Mouse (Mus musculus) adrenal gland, adult 18-20 months (tissue): ENCODE results near the gene 5730455P16Rik. TPM values are rescaled to one million over a fixed set of nuclear protein-coding genes. Genes with fewer than 3 reads are reported as not detected.

Experiments
- total RNA-seq, 2 experiments: library from RNA; stranded (reverse); gene quantifications; 1 replicate in 1 of 2; 2 replicates in 1 of 2; pipeline ENCODE4 v1.2.3; 2021

Gene 5730455P16Rik
- total RNA-seq, 2 experiments from 2014 or later: 13.6 to 15.9 TPM

Other genes with a start within 250 kb of the 5730455P16Rik start
- gene Tefm, start 235.9 kb downstream of the 5730455P16Rik start, total RNA-seq: 10 to 100 TPM; 13.6 to 15.5 TPM
- 10 to 100 TPM in 1 of 2 experiments, 1 to 10 TPM in 1; 9.6 to 11.1 TPM for gene Adap2, start 223.9 kb downstream of the 5730455P16Rik start, total RNA-seq
- gene Rnf135, start 194.2 kb downstream of the 5730455P16Rik start, total RNA-seq: 1 to 10 TPM; 5.9 to 9.1 TPM
- gene Rhot1, start 169.0 kb downstream of the 5730455P16Rik start, total RNA-seq: 10 to 100 TPM; 54.4 to 71.5 TPM
- 1 to 10 TPM; 2.5 to 3.8 TPM for gene Rhbdl3, start 77.1 kb downstream of the 5730455P16Rik start, total RNA-seq
- gene Zfp207, start 5.2 kb upstream of the 5730455P16Rik start, total RNA-seq: 100 to 1,000 TPM; 115 to 123 TPM
- gene Psmd11, start 50.6 kb upstream of the 5730455P16Rik start, total RNA-seq: 100 to 1,000 TPM; 142 to 151 TPM
- 1 to 10 TPM; 1.5 to 2.0 TPM for gene Cdk5r1, start 99.0 kb upstream of the 5730455P16Rik start, total RNA-seq